Mouse (Mus musculus) B cell, adult 2 months (primary cell): ENCODE measurements around the gene Slc25a4.
"Not testable (repeated sequence)": the region's sequence is repeated elsewhere in the genome, so short reads cannot be mapped to it uniquely, and the experiment has no call there.

Source experiments
- DNase-seq, 2 experiments: peaks; one replicate each; pipeline ENCODE4 v3.0.0; 2022

Gene Slc25a4

DNA sequence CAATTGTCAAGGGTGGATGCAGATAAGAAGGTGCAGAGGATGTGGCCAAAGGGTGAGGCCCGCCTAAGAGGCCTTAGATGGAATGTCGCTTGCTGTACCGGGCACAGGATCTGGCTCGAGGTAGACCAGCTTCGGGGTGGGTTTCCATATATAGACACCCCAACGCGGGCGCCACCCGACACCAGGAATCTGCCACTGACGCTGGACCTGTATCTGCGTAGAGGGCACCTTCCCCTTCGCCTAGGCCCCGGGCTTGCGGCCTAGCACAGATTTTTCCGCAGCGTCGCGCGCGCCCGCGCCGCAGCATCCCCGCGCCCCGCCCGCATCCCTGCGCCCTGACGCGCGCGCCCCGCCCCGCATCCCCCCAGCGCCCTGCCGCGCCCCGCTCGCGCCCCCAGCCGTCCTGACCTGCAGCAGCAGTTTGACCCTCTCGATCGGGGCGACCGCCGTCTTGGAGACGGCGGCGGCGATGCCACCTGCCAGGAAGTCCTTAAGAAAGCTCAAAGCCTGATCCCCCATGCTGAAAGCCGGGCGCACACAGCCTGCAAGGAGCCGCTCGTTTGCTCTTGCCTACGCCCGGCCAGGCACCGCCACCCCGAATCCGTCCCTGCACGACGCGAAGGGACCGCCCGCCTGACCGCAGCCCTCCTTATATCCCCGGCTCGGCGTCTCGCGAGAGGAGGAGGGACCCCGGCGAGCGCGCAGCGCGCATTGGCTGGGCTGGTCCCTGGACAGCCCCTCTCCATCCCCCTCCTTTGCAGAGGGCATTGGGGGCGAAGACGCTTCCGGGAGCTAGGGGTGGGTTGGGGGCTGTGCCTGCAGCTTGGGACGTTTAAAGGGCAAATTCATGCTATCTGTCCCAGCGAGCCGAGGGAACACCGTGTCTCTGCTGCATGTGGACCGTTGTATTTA, at the start of gene Slc25a4:
TSS of gene Slc25a4 (minus strand) at position 881 of the 912 bp plus-strand sequence.
- peak; percentile 92 to 93 for DNase-seq

DNA sequence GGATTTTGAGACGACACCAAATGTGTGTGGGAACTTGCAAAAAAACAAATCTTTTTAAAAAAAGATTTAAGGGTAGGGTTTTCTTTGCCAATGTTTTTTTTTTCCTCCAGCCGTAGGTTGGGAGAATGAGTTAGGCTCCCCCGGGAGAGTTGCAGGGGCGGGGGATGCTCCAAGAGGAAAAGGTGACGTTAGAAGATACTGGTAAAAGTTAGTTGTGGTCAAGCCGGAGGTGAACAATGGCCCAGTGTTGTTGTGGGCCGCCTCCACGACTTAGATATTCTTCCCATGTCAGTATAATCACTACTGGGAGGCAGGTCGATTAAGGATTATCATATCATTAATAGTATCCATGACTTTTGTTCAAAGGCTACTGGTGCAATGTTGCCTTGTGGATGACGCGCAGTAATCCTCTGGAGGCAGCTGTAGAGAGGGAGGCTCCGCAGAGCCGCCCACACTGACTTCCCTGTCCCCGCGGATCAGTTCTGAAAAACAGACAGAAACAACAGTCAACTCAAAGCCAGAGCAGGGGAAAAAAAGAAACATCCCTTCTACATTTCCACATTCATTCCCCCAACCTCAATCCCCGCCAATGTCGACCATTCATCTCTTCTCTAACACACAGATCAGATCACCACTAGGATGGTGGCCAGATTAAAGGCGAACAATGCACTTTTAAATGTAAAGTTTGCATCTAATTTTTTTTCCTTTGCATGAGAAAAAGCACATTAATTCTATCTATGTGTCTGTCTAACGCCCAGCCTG, 47.0 kb upstream of the Slc25a4 start:
- DNase-seq: no peak

DNA sequence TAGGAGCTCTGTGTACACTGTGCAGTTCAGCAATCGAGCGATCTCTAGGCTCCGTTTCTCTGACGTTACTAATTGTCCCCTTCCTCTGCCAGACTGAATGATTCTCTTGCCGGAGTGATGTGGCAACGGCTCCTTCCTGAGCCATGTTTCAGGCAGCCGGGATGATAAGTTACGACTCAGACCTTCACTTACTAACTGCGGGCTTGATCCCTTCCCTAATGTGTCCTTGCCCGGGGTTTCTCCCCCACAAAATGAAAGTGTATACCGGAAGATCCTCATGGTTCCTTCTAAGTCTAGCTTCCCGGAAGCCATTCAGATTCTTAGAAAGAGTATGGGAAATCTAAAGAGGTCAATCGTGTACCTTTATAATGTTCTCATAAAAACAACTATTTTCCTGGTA, 41.4 kb upstream of the Slc25a4 start:
- DNase-seq: no peak

DNA sequence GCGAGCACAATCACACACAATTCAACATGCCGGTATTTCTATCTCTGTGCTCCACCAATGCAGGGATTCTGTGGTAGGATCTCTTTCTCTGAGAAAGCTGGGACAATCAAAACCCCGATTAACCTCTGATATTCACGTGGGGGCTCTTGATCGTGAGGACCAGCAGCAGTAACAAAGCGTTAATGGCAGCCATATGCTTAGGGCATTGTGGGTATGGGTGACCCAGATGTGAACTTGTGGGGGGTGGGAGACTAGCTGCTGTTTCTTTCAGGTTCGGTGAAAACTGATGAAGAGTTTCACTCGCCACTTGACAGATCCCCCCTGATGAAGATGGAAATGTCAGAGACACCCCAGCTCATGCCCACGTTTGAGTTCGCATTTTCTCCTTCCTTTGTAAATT, 40.5 kb upstream of the Slc25a4 start:
- DNase-seq: no peak

DNA sequence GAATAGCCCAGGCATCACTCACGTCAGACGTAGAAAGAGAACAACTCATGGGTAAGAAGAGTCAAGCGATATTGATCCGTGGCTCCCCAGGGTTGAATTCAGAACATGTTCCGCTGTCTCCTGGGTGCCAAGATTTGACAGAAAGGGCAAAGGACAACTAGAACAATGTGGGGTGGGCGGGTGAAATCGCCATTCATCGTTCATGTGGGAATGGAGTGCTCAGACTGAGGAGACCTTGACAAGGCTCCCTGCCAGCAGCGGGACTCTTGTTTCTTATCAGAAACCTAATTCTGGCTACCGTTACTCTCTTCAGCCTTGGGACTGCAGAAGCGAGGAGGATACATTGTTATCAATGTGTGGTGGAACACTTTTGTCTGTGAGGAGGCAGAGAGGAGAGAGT, 35.3 kb upstream of the Slc25a4 start:
- no peak for DNase-seq

DNA sequence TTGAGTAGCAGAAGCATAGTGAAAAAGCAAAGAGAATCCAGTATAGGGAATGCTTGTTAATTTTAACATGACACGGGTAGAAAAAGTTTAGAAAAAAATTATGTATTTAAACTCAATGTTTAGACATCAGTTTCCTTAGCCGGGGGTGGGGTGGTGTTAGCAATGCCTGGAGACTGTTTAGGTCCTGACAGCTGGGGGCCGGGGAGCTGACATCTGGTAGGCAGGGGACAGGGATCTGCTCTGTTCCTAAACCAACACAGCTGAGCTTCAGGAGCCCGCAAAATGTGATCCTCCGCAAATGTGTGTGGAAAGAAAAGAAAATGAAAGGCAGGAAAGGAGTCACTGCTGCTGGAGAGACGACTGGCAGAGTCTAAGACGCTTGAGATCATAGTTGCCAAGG, 31.9 kb upstream of the Slc25a4 start:
- no peak for DNase-seq

DNA sequence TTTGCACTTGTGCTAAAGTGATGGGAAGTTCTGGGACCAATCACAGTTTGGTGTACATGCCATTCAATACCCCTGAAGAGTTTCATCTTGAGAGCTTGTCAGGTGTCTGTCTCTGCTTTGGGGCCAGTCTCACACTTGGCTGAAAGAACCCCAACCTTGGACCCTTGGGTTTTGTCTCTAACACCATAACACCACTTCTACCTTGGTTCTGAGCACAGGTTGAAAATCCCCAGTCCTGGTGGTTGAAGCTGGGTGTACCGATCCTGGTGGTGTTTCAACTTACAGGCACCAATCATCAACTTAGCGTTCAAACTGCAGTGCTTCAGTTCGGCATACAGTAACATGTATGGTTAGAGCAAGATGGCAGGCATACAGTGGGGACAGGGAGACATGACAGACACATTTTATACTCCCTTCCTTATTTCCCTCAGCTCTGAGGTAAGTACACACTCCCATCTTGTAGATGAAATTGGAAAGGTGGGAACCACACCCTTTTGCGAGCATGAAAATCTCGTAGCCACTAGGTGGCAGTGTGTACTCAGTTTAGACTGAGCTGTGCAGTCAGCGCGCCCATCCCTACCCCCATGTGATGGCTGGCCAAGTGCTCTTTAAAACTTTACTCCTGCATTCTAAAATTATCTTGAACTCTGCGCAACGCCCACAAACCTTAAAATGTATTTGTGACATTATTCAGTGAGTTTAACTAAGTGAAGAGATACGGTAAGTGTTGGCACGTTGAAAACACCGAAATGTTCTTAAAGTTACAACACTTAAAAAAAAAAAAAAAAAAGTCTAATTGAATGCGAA, 30.7 kb upstream of the Slc25a4 start:
- DNase-seq: peak; percentile 75

DNA sequence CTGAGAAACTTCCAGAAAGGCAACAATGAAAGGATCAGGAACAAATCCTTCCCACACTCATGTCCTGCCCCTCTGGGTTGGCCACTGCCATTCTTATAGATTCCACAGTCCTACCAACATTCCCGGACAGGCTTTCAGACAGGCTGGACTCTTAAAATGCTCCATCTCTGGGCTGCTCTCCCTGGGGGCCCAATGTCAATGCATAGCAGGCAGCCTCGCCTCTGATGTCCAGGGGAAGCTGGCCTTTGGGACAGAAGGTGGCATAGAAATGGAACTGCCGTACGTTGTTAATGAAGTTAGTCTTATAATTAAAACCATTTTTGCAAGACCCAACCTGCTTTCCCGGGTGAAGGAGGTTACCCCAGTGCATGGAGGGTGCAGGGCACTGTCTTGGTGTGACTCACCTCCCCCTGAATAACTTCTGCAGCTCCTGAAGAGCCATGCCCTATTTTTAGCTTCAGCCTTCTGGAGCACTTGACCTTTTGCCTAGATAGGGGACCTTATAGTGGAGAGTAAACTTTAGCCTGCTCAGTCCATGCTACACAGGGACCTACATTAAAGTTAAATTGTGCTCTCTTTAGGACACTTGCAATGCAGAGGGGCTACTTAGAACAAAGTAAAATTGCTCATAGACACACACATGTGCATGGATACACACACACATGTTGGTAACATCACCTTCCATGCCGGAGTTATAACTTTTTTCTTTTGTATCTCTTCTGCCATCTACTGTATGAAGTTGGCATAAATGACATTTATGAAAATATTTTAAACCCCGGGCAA, 25.5 kb upstream of the Slc25a4 start:
- DNase-seq: no peak

DNA sequence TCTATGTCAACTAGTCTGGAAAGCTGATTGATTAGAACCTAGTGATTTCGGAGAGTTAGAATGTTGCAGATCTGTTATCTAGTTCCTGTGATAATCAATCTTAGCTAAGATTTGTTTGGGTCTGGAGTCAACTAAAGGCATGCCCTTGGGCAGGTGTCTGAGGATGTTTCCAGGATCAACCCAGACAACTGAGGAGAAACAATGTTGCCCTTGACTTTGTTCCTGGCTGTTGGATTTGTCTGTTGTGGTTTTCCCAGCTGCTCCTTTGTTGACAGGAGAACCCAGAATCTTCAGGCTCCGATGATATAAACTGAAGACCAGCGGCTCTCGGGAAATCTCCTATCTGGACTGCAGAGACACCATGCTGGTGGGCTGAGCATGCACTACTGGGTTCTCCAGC, 23.7 kb upstream of the Slc25a4 start:
- DNase-seq: no peak

DNA sequence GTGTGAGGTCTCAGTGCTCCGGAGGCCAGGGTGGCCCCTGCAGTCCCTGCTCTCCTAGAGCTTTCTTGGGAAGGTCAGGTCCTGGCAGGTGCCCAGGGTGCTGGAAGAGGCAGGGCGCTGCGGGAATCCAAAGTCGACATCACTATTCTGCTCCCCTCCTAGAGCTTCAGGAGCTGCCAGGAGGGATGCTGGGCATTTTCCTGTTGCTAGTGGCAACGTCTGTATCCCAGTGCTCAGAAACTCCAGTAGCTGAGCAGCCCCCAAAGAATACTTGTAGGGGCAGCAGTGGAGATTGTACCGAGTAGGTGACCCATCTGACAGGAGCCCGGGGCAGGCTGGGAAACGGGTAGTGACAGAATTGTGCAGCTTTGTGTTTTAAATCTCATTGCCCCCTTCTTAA, 21.7 kb upstream of the Slc25a4 start:
- no peak for DNase-seq

DNA sequence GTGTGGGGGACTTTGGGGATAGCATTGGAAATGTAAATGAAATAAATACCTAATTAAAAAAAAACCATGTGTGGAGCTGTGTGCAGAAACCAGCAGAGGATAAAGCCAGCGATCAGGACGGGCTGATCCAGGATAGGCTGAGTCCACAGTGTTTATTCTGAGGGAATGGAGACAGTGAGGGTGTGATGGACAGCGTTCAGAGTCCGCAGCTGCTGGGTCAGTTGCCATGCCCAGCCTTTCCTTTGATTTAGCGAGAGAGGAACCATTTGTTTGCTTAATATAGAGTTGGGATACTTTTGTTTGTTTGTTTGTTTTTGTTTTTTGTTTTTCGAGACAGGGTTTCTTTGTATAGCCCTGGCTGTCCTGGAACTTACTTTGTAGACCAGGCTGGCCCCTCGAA, 20.9 kb upstream of the Slc25a4 start:
- DNase-seq: not testable (repeated sequence)

DNA sequence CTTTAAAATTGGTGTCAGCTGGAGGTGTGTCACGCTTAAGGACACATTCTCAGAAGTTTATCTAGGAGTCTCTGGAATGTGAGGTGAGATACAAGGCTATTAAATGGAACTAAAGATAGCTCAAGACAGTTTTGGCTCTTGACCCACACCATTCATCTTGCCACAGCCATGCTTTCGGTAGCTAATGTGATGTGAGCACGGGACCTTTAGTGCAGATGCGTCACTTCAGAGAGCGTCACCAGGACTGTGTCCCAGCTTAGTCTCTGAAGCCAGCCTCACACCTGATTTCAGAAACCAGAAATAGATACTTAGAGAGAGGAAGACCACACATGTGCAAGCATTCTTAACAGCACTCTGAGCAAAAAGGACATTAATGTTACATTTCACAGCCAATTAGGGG, 15.5 kb upstream of the Slc25a4 start:
- no peak for DNase-seq

DNA sequence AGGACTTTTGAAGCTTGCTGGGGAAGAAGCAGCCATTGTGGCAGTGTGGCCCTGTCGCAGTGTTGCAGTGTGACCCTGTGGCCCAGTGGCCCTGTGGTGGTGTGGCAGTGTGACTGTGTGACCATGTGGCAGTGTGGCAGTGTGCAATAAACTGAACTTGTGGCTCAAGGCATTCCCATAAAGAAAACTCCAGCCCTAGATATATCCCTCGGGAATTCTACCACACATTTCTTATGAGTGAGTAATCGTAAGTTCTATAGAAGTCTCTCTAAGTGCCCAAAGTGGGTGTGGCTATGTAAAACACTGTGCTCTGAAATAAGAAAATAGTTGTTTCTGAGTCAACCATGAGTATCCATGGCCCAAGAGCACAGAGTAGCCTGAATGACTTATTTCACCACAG, 14.4 kb upstream of the Slc25a4 start:
- DNase-seq: no peak

DNA sequence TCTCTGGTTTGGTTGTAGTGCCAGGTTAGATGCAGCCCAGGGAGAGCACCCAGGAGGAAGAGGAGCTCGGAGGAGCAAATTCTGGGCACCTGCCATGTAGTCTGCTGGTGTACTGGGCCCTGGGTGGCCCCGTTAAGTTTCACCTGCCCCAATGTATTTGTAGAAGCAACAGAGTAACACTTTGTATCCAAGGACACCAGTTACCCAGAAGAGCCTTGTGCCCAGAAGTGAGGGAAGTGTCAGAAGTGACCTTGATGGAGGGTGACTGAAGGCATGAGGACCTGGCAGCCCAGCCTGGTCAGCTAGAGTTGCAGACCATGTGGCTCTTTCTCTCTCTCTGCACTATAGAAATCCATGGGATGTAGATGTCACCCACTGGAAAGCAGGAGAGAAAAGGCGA, 9.5 kb upstream of the Slc25a4 start:
- no peak for DNase-seq

DNA sequence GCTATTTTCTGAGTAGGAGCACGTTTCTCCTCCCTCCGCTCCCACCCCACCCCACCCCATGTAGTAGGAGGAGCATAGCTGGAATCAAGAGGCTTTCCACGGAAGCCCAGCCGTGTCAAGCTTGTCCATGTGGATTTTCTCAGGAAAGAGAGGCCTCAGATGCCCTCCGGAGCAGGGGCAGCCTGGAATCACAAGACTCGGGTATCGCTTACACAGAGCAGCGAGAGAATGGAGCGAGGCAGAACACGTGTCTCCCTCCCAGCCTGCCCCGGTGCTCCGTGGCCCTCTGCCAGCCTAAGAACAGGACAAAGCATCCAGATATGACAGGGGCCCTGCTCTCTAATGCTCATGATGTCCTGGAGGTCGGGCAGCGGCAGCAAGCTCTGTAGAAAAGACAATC, 5.8 kb upstream of the Slc25a4 start:
- no peak for DNase-seq

DNA sequence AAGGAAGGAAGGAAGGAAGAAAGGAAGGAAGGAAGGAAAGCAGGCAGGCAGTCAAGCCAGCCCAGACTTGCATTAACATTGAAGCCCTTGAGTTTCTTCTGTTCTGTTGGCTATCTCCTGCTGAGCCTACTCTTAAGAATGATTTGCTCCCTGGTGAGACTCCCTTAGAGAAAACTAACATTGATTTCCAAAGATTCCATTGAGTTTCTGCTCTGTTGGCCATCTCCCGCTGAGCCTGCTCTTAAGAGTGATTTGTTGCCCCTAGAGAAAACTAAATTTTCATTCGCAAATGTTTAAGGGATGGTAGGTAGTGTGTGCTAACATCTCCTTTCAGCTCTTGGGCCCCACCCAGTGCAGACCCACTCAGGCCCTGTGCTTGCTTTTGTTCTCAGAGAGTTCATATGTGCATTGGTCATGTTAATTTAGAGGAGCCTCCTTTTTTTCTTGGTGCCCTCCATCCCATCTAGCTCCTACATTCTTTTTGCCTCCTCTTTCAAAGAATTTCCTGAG, 2.9 kb upstream of the Slc25a4 start:
- DNase-seq: no peak

DNA sequence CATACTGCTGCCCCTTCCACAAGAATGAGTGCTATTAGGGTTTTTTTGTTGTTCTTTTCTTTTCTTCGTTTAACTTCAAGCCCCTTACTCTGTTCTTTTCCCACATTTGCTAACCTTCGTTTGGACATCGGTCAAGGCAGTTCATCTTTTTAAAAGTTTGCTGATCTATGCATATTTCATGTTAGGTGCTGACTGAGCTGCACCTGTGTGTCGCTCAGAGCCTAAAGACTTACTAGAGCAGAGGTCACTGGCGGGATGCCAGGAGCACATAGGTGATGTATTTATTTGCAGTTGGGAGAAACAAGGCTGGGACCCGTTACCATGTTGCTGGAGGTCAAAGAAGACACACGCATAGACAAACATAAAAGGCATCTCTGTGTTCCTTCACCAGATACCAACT, 1.1 kb upstream of the Slc25a4 start:
- no peak for DNase-seq

DNA sequence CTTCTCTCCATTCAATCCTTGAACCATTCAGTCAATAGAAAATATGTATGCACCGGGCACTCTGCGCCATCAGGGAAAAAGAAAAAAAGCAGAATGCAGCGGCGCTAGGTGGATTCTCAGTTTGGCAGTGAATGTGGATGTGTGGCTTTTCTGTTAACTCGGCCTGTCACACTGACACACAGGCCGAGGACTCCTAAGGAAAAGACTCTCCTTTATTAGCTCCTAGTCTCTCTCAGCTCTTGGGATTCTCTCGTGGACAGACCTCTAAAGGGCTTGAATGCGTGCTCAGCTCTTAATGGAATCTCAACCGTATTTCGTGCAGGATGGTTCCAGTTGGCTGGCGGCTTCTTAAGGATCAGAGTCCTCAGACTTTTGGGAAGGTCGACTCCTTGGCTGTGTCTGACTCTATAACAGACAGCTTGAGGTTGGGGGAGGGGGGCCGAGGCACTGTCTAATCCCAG, 557 bp upstream of the Slc25a4 start:
- DNase-seq: no peak

DNA sequence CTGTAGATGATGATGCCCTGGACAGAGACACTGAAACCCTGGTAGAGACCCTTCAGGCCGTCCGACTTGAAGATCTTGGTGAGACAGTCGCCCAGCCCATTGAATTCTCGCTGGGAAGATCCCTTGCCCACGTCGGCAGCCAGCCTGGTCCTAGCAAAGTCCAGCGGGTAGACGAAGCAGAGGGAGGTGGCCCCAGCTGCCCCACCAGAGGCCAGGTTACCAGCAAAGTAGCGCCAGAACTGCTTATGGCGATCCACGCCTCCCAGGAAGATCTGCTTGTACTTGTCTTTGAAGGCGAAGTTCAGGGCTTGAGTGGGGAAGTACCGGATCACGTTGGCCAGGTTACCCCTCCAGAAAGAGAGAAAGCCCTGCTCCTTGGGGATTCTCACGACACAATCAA, 2.0 kb downstream of the Slc25a4 start:
- peak; percentile 23 to 33 for DNase-seq

DNA sequence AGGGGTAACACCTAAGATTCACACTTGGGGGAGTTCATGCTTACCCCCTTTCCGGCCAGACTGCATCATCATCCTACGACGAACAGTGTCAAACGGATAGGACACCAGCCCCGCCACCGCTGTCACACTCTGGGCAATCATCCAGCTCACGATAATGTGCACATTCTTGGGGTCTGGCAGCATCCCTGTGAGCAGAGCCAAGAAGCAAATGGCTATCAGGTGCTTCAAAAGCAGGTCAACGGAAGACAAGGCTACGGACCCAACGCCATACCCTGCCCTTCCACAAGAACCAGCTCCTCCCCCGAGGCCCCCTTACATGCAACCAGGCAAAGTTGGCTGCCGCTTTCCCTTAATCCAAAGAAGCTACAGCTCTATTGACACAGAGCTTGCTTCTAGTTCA, 2.7 kb downstream of the Slc25a4 start:
- DNase-seq: no peak

DNA sequence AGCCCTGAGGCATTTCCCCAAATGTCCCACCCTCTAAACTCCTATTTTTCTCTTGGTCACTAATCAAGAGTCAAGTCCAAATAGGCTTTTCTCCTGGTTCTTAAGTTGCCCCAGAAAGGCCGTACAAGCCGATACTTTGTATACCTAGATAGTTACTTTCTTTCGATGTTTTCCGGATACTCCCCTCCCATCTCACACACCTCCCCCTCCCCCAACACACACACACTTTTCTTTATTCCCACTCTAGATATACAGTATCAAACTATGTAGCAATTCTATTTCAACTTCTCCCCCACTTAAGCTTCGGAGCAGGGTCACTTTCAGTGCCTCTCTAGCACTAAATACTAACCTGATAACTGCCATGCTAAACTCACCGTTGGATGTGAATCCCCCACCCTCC, 5.0 kb downstream of the Slc25a4 start:
- DNase-seq: no peak

DNA sequence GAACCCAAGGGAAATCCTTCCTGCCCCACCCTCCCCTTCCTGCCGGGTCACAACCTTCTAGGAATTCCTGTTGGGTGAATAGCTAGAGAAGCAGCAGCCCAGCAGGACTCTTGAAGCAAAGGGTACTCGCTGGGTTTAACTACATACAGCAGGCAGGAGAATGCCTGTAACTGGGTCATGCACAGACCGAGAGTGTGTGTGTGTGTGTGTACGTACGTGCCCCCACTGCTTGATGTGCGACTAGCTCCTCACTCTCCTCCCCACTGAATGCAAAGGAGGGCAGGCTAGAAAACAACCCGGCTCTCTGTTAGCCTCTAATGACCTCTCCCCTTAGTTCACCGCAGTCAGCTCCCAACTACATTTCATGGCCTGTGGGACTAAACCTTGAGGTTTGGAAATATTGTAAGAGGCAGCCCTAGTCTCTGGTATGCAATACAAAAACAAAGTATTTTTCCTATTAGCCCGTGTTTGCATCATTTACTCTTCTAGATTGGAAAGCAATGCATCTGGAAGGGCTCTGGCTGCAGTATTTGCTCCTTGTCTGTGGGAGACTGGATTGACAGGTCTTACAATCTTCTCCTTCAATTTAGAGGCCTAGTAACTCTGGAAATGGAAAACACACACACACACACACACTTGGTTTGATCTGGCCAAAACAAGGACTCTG, 6.0 kb downstream of the Slc25a4 start:
- no peak for DNase-seq
